Mouse (Mus musculus) frontal cortex, adult 2 months (tissue): Measurements from ENCODE around the gene Arfip2. TPM values are rescaled to one million over a fixed set of nuclear protein-coding genes. Genes with fewer than 3 reads are reported as not detected.

Experiments
- DNase-seq, 2 experiments: peaks; one replicate each; pipeline ENCODE4 v3.0.0; 2022; ENCODE audit warnings: low spot score in 1 of 2; ENCODE audit errors: extremely low spot score in 1 of 2
- polyA plus RNA-seq: library from polyadenylated mRNA; depleted of rRNA; stranded (reverse); fragments of >200 nt; gene quantifications from 2 replicates; pipeline ENCODE4 v1.2.3, GENCODE M21; 2012; rRNA removed

The Arfip2 gene
- 107 and 127 TPM in 2 replicates for polyA plus RNA-seq

- peak; percentile 98 to 99 for DNase-seq
Measured at GRCm38 (mm10) chr7:105640233-105640893, at the start of gene Arfip2, which contains the start of gene Gm45799. Gene Arfip2 (minus strand): TSS chr7:105640416. Gene Gm45799 (plus strand): TSS chr7:105640552.

GRCm38 (mm10) chr7:105685541-105686197, 45.5 kb upstream of the Arfip2 start:
- DNase-seq, result no peak

DNA sequence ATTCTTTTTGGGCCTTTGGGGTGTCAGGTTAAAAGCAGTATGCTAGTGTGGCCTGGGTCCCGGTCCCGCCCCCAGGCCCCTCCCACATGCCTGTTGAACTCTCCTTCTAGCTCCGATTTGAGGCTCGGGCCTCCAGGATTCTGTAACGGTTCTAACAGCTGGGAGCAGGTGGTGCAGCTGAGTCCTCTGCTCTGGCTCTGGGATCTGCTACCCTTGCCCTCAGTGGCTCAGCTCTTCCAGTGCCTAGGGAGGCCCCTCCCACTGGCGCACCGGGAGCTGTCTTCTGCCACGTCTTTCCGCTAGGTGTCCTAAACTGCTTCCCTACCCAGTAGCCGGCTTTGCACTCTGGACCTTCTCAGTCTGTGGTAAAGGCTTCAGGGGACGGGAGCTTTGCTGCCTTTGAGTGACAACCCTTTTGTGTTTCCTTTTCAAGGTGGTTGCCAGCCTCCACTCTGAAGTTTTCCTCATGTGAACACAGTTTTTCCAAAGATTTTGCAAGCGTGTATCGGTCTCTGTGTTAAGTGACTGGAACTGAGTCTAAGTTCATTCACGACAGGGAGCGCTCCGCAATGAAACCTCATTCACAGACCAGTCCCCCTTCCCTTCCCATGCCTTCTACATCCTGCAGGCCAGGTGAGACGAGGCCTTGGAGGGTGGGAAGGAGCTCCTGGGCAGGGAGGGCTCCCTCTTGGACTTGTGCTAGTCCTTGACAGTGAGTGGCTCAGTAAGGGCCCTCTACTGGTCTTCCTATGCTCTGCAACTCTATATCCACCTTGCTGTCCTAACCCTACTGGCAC, 10.6 kb upstream of the Arfip2 start, which contains the start of gene Dnhd1:
TSS of gene Dnhd1 (plus strand) at position 189 of the 797 bp plus-strand sequence.
- DNase-seq, result peak in 1 of 2 experiments; percentile 71

DNA sequence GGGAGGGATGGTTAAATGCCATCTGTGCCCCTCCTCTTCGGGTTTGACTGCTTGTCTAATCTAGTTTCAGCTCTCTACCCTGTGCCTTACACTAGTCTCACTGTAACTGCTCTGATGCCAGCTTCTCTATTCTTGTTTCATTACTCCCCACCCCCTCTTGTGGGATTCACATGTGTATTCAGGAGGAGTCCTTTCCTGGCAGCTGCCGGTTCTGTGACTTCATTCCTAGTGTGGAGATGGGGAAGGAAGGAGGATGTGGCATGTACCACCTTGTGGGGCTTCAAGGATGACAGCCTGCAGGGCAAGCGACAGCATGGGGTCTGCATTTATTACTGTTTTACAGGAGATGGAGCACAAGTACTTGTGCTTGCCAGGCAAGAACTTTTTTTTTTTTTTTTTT, 1.7 kb upstream of the Arfip2 start:
- no peak for DNase-seq

DNA sequence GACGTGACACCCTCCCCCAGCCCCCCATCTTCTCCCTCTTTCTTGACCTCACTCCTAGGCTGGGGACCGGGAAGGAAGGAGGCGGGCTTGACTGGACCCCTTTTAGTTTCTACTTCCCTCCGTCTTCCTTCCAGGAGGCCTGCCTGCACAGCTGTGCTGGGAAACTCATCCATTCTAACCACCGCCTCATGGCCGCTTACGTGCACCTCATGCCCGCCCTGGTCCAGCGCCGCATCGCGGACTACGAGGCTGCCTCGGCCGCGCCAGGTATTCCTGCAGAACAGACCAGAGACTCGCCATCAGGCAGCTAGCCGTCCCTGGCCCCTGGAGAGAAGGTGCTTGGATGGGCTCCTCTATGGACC, 659 bp upstream of the Arfip2 start:
- no peak for DNase-seq

DNA sequence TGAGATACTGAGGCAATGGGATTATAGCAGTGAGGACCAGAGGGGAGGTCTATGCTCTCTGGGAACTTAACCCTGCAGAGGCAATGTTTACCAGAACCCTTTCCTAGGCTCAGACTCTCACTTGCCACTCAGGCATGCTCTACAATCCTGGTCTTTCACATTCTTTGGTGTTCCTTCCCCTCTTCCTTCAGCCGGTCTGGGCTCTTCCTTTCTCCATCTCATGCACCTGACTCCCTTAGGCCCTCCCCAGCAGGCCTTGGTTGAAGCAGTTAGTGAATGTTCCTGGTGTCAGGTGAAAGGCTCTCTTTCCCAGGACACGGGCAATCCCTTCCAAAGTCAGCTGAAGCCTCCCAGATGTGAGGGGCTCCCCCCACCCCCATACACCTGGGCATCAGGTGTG, 460 bp downstream of the Arfip2 start, which contains the start of gene Timm10b:
TSS of gene Timm10b (plus strand) at position 301 of the 400 bp plus-strand sequence.
- no peak for DNase-seq

- no peak for DNase-seq
Measured at GRCm38 (mm10) chr7:105639304-105639703, 912 bp downstream of the Arfip2 start.

GRCm38 (mm10) chr7:105638776-105639175, 1.4 kb downstream of the Arfip2 start:
- no peak for DNase-seq

- no peak for DNase-seq
Measured at GRCm38 (mm10) chr7:105635726-105636125, 4.5 kb downstream of the Arfip2 start.

DNA sequence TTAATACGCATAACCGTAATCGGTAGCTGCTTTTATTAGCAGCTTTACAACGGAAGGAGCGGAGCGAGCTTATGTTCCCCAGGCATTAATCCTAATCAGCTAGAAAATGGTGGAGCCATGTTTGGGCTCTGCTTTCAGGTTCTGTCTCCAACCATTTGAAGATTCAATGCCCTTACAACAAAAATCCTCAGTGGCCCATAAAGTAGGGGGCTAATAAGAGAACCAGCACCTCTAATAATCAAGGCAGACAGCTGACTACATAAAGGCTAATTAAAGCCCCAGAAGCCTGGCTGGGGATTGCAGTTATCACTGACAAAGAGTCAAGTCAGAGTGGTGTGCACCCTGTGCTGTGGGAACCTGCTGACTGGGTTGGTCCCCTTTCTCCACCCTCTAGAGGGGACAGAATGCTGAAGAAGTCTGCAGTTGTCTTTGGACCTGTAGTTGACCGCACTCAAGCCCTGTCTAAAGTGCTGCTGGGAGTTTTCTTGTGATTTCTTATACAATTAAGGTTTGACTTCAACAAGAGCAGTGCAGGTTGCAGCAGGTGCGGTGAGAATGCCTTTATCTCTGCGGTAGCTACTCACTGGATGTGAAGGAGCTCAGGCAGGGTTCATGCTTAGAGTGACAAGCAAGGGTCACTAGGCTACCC, 5.8 kb downstream of the Arfip2 start:
- no peak for DNase-seq

- DNase-seq, result no peak
Measured at GRCm38 (mm10) chr7:105633801-105634135, 6.4 kb downstream of the Arfip2 start.

DNA sequence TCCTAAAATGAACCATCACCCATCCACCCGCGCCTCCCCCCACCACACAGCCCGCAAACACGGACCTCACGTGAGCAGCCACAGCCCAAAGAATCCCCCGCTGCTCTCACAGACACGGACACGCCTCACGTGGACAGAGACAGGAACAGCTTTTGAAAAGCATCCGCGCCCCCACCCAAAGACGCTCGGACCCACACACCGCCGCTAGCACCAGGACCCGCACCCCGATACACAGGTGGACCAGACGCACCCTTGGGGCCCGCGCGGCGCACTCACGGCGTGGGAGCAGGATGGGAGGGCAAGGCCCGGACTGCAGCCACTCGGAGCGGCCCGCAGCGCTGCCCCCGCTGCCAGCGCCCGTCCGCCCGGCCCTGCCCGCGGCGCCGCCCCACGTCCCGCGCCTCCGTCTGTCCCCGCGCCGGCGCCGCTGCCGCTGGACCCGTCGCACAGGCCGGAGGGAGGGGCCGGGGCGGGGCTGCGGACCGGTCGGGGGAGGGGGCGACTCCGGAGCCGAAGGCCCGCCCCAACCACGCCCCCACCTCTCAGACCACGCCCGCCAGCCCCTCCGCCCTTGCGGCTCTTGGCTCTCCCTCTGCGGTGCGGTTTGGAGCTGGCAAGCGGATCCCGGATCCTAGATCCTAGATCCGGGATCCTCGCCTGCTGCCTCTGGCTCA, 7.0 kb downstream of the Arfip2 start, which contains the start of gene Trim3:
TSS of gene Trim3 (minus strand) at position 445 of the 674 bp plus-strand sequence.
- DNase-seq, result peak; percentile 71 to 91

- DNase-seq, result no peak
Measured at GRCm38 (mm10) chr7:105632551-105632972, 7.7 kb downstream of the Arfip2 start.

GRCm38 (mm10) chr7:105628633-105629032, 11.6 kb downstream of the Arfip2 start:
- DNase-seq, result peak; percentile 30 to 59

DNA sequence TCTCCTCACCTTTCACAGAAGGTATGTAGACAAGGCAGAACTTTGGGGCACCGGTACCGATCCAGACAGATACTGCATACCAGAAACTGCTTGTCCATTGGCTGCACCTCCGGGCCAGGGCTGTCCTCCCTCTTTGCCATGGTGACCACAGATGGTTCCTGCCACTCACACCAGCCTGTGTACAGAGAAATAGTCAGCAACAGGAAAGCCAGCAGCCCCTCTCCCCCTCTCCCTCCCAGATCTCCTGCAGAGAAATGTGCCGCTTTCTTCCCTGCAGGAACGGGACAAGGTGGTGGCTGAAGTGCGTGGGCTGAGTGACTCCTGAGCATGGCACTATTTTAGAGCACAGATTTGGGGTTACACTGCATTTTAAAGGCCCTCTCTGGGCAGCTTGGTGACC, 14.8 kb downstream of the Arfip2 start:
- no peak for DNase-seq

GRCm38 (mm10) chr7:105621646-105622292, 18.4 kb downstream of the Arfip2 start:
- peak; percentile 28 to 56 for DNase-seq

DNA sequence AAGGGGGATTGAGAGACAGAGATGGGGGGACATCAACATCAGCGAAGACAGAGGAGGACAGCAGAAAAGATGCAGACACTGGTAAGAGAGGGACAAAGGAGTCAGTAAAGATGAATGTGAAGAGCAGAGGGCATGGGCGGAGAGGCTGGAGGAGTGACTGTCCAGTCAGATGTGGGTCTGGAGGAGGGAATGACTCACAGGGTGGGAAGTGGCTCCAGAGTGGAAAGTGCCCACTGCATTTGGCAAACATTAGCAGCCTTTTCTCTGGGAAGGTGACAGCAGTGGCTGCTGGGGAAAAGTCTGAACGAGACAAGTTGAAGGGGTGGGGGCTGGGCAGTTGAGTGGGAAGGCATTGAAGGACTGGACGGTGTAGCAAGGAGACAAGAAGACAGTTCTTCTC, 19.2 kb downstream of the Arfip2 start:
- peak in 1 of 2 experiments; percentile 55 for DNase-seq

GRCm38 (mm10) chr7:105619701-105620100, 20.5 kb downstream of the Arfip2 start:
- no peak for DNase-seq

DNA sequence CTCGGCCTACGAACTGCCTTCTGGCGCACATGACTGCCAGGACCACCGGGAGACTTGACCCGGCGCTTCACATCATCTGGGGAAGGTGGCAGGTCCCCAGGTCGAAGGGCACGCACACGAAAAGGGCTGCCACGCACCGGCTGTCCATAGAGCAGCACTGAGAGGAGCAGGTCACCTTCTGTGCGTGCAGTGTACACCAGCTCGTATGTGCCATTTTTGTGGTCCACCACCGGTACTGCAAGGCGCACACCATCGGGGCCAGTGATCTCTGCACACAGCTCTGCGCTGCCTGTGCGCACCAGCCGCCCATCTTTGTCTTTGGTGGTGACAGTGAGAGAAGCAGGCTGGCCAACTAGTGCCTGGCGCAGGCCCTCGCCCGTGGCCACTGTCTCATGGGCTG, 22.4 kb downstream of the Arfip2 start:
- DNase-seq, result no peak

DNA sequence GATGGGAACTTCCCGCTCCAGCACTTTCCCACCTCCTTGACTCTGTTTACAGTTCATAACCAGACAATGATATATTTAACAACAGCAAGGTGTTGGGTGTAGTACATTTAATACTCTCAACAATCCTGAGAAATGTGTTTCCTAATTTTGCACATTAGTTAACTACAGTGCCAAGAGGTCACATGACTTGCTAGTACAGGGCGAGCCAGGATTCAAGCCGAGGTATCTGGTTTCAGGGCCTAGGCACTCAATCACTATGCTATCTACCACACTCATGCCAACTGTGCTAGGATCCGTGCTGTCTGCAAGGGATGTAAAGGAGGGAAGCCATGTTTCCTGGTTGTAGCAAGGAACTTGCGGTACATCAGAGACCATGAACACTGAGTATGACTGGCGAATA, 23.7 kb downstream of the Arfip2 start:
- DNase-seq, result no peak
